Mouse (Mus musculus): Measurements from ENCODE around the gene D17Wsu92e. TPM values are rescaled to one million over a fixed set of nuclear protein-coding genes. Genes with fewer than 3 reads are reported as not detected.

The D17Wsu92e gene
- total RNA-seq (2014; rRNA removed): 93.0 and 117 TPM in 2 replicates
- 159 and 178 TPM in 2 replicates for polyA plus RNA-seq (2012; rRNA removed)

DNA sequence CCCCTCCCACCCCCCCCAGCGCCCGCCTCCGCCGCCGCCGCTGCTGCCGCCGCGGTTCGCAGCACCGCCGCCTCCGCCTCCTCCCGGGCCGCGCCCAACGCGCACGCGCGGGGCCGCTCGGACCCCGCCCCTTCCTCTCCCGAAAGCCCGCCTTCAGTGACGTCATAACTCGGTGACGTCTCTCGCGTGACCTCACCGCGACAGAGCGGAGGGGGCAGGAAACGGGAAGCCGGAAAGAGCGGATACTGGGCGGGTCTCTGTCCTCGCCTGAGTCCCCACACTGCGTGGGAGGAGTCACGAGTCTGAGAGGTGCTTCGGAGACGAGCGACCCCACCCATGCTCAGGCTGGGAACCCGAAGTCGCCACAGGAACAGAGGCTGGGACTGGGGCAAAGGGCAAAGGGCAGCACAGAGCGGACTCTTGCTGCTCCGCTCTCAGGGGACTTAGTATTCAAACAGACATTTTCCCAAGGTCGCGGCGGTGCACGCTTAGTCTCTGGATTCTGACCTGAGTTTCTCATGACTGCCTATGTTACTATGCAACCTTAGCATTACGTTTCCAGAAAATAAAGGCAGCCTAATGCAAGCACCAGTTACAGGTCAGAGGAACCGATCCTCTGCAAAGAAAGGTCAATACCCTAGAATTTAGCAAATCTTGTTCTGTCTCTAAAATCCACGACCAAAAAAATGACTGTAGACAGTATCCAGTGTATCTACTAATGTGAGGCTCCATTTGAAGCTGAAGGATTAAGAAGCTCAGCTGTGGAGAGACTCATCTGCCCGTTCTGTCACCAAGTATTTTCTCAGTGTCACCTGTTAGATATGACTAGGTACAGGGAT lies at the start of gene D17Wsu92e:
Gene D17Wsu92e, minus strand, starts transcription at position 81 of the 839 bp plus-strand sequence.
- Histone ChIP-seq H3K4me1 (ENCODE audit: control insufficient read depth, insufficient read depth, low read length) (peaks cover 29% of the 10 kb centered on the region), H3K27me3 (ENCODE audit: control insufficient read depth, insufficient read depth, low read length) (no peaks in the 10 kb centered on the region), H3K4me3 (ENCODE audit: insufficient read depth, low read depth, low read length) (peak within 1 kb of the TSS; percentile 91), H3K79me2 (ENCODE audit: control insufficient read depth, insufficient read depth, low read length) (peaks cover 31% of the 10 kb centered on the region; the same call in 1 of the 2 replicates), H3K9ac (ENCODE audit: low read depth, low read length) (peak within 1 kb of the TSS; percentile 91), H3K36me3 (ENCODE audit: control insufficient read depth, insufficient read depth, low read length) (no peaks in the 10 kb centered on the region), H3K27ac (replicated peaks; ENCODE audit: insufficient read depth, low read depth, low read length) (peak within 1 kb of the TSS; percentile 97)
- 2% methylated on average over 46 of the region's 56 CpGs for WGBS
- peak; percentile 45; the same call in 1 of the 2 replicates for TF ChIP-seq POLR2A (IDR thresholded peaks at IDR 0.05; ENCODE audit: extremely low read depth, insufficient read depth, low read length)
- TF ChIP-seq CTCF (IDR thresholded peaks at IDR 0.05; ENCODE audit: low read depth, low read length): no peak
- DNase-seq (ENCODE audit: extremely low read depth, low read depth, low spot score): peak; percentile 98

DNA sequence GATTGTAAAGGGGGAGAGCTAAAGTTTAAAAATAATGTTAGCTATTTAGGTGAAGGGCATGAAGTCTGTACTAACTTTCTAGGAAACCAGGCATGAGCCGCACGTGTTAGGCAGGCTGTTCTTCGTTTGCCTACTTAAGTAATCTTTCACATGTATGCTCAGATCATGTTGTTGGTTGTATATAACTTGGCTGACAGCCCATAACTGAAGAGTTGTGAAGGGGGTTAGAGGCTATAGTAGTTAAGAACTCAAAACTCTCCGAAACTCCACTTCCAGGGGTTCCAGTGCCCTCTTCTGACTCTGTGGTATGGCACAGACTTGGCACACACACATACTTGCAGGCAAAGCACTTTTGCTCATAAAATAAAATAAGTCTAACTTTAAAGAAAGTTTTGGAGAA lies 46.3 kb upstream of the D17Wsu92e start:
- H3K36me3 ChIP-seq (ENCODE audit: control insufficient read depth, insufficient read depth, low read length): no peaks in the 10 kb centered on the region
- no peak overlapping the region for H3K27ac ChIP-seq (replicated peaks; ENCODE audit: insufficient read depth, low read depth, low read length)
- H3K4me3 ChIP-seq (ENCODE audit: insufficient read depth, low read depth, low read length): no peak overlapping the region
- H3K4me1 ChIP-seq (ENCODE audit: control insufficient read depth, insufficient read depth, low read length): no peaks in the 10 kb centered on the region
- no peak for DNase-seq (ENCODE audit: extremely low read depth, low read depth, low spot score)
- no peak overlapping the region for H3K9ac ChIP-seq (ENCODE audit: low read depth, low read length)
- H3K79me2 ChIP-seq (ENCODE audit: control insufficient read depth, insufficient read depth, low read length): peaks cover 35% of the 10 kb centered on the region
- H3K27me3 ChIP-seq (ENCODE audit: control insufficient read depth, insufficient read depth, low read length): no peaks in the 10 kb centered on the region
- TF ChIP-seq CTCF (IDR thresholded peaks at IDR 0.05; ENCODE audit: low read depth, low read length): no peak
- no peak for TF ChIP-seq POLR2A (IDR thresholded peaks at IDR 0.05; ENCODE audit: extremely low read depth, insufficient read depth, low read length)
- 73% methylated on average over 4 of the region's 4 CpGs for WGBS

DNA sequence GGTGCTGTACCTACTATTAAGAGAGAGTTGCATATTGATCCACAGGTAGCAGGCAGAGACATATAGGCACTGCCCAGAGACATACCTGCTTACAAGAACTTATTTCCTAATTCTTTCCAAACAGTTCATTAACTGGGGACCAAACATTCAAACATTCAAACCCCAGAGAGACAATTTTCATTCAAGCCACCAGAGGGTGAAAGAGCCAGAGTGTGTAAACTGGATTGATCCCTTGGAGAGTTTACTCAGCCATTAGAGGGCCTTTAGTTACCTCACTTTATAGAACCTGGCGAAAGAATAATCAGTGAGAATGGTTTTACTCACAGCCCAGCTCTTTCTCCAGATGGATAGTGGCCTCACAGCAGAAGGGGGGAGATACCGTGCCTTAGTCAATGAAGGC lies 45.0 kb upstream of the D17Wsu92e start:
- Histone ChIP-seq H3K9ac (ENCODE audit: low read depth, low read length) (no peak overlapping the region), H3K4me3 (ENCODE audit: insufficient read depth, low read depth, low read length) (no peak overlapping the region), H3K27ac (replicated peaks; ENCODE audit: insufficient read depth, low read depth, low read length) (no peak overlapping the region), H3K36me3 (ENCODE audit: control insufficient read depth, insufficient read depth, low read length) (no peaks in the 10 kb centered on the region), H3K4me1 (ENCODE audit: control insufficient read depth, insufficient read depth, low read length) (no peaks in the 10 kb centered on the region), H3K79me2 (ENCODE audit: control insufficient read depth, insufficient read depth, low read length) (peaks cover 37% of the 10 kb centered on the region), H3K27me3 (ENCODE audit: control insufficient read depth, insufficient read depth, low read length) (no peaks in the 10 kb centered on the region)
- DNase-seq (ENCODE audit: extremely low read depth, low read depth, low spot score): peak; percentile 11
- 65% methylated on average over 2 of the region's 2 CpGs for WGBS
- TF ChIP-seq CTCF (IDR thresholded peaks at IDR 0.05; ENCODE audit: low read depth, low read length): no peak
- no peak for TF ChIP-seq POLR2A (IDR thresholded peaks at IDR 0.05; ENCODE audit: extremely low read depth, insufficient read depth, low read length)

DNA sequence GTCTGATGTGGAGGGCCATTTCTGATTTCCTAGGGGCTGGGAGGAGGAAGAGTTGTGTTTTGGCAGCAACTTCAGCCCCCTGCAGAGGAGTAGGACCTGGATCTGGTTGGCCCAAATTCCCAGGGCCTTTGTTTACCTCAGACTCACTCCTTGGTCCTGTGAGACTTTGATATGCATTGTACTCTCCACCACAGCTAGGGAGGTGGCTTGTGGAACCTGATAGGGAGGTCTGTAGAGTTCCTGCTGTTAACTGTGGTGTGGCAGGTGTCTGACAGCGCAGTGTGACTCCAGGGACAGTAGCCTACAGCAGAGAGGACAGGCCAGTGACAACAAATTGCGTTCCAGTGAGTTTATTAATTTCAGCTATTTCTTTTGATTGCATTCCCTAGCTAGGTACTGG lies 38.7 kb upstream of the D17Wsu92e start:
- Histone ChIP-seq H3K27ac (replicated peaks; ENCODE audit: insufficient read depth, low read depth, low read length) (no peak overlapping the region), H3K4me1 (ENCODE audit: control insufficient read depth, insufficient read depth, low read length) (peaks cover 10% of the 10 kb centered on the region), H3K4me3 (ENCODE audit: insufficient read depth, low read depth, low read length) (no peak overlapping the region), H3K79me2 (ENCODE audit: control insufficient read depth, insufficient read depth, low read length) (peaks cover 18% of the 10 kb centered on the region), H3K36me3 (ENCODE audit: control insufficient read depth, insufficient read depth, low read length) (no peaks in the 10 kb centered on the region), H3K9ac (ENCODE audit: low read depth, low read length) (no peak overlapping the region), H3K27me3 (ENCODE audit: control insufficient read depth, insufficient read depth, low read length) (no peaks in the 10 kb centered on the region)
- WGBS: 86% methylated on average over 2 of the region's 2 CpGs
- TF ChIP-seq POLR2A (IDR thresholded peaks at IDR 0.05; ENCODE audit: extremely low read depth, insufficient read depth, low read length) (no peak), CTCF (IDR thresholded peaks at IDR 0.05; ENCODE audit: low read depth, low read length) (no peak)
- no peak for DNase-seq (ENCODE audit: extremely low read depth, low read depth, low spot score)

DNA sequence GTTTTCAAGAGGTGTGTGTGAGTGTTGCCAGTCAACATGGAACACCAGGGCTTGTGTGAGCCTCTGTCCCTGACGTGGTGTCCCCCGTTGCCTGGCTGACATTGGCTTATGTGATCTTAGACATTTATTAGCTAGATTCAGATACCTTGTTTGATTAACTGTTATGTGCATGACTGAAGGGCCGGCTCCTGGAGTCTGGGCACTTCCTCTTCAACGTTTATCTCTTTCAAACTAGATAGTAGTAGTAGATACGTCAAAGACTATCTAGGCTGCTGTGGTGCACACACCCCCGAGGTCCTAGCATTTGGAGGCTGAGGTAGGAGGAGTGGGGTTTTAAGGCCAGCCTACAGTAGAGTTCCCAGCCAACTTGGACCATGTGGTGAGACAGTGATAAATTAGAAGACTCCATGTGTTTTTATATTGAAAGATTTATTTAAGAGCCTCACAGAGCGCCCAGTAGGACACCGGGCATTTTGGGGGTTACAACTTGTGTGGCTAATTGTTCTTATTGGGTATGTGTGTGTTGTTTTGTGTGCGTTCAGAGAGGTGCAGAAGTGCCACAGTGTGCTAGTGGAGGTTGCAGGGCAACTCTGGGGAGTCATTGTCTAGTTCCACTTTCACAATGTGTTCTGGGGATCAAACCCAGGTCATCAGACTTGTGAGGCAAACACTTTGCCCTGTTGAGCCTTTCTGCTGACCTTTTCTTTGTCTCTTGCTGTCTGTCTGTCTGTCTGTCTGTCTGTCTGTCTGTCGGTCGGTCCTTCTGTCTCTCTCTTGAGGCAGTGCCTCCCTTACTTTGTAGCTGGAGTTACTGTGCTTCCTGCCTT lies 37.4 kb upstream of the D17Wsu92e start:
- DNase-seq (ENCODE audit: extremely low read depth, low read depth, low spot score): peak; percentile 73
- H3K4me1 ChIP-seq (ENCODE audit: control insufficient read depth, insufficient read depth, low read length): peaks cover 10% of the 10 kb centered on the region
- H3K27me3 ChIP-seq (ENCODE audit: control insufficient read depth, insufficient read depth, low read length): no peaks in the 10 kb centered on the region
- TF ChIP-seq CTCF (IDR thresholded peaks at IDR 0.05; ENCODE audit: low read depth, low read length) (no peak), POLR2A (IDR thresholded peaks at IDR 0.05; ENCODE audit: extremely low read depth, insufficient read depth, low read length) (no peak)
- peaks cover 2% of the 10 kb centered on the region; the same call in 1 of the 2 replicates for H3K36me3 ChIP-seq (ENCODE audit: control insufficient read depth, insufficient read depth, low read length)
- peaks cover 12% of the 10 kb centered on the region for H3K79me2 ChIP-seq (ENCODE audit: control insufficient read depth, insufficient read depth, low read length)
- H3K9ac ChIP-seq (ENCODE audit: low read depth, low read length): no peak overlapping the region
- WGBS: 19% methylated on average over 11 of the region's 11 CpGs
- H3K27ac ChIP-seq (replicated peaks; ENCODE audit: insufficient read depth, low read depth, low read length): peak overlapping the region; percentile 63
- peak overlapping the region; percentile 81; the same call in 1 of the 2 replicates for H3K4me3 ChIP-seq (ENCODE audit: insufficient read depth, low read depth, low read length)
